Mouse (Mus musculus) CD4-positive, CD25-positive, alpha-beta regulatory T cell, adult 2 months (primary cell): ENCODE results near the gene Synpo2l.
"Not testable (repeated sequence)": the region's sequence is repeated elsewhere in the genome, so short reads cannot be mapped to it uniquely, and the experiment has no call there.

Source experiments
- DNase-seq: peaks from one replicate; pipeline ENCODE4 v3.0.0-alpha.2; 2012; ENCODE audit warnings: low read depth, low spot score

Synpo2l gene

DNA sequence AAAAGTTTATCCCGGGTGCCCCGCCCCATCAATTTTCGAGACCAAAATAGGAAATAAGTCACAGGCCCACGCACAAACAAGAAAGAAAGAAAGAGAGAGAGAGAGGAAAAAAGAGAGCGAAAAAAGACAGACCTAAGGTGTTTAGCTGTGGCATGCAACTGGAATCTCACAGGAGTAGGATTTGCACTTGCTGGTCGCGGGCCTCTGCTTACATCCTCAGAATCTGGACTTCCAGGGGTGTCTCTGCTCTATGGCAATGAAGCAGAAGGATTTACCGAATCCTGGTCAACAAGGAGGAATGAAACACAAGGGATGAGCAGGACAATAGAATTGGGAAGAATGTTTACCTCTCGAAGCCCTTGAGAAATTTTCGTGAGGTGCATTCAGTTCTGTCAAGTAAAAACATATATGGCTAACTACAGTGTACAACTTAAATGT, 26.7 kb downstream of the Synpo2l start:
- DNase-seq: no peak

DNA sequence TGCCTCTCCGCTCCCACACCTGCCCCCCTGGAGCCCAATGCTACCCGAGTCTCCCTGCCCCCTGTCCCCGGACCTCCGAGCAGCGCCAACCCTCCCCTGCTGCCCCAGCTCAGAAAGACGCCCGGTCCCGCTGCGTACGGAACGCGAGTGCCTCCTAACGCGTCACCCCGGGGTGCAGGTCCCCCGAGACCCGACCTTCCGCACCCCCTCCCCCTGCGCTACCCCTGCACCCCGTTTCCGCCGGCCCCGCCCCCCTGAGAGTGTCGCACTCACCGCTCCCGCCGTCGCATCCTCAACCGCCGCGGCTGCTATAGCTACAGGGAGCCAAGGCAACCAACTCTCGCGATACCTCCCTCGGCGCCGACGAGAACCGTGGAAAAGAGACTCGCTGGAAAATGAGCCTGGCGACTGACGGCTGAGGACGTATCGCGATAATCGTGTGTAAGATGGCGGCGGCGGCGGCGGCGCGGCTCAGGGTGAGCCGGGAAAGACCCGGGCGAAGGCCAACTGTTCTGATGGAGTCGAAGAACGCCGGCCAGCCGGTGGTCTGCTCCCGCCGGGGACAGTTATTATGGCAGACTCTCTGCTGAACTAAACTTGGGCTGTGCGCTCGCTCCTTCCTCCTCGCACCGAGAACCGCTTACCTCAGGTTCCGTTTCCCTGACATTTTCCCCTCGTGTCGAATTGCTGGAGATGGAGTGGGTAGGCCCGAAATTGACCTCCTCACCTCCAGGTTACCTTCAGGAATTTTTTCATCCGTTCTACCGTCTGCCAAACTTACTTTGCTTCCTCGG, 27.3 kb downstream of the Synpo2l start, which contains the start of gene Usp54:
Gene Usp54, minus strand, starts transcription at position 420 of the 794 bp plus-strand sequence.
- DNase-seq: peak; percentile 100

DNA sequence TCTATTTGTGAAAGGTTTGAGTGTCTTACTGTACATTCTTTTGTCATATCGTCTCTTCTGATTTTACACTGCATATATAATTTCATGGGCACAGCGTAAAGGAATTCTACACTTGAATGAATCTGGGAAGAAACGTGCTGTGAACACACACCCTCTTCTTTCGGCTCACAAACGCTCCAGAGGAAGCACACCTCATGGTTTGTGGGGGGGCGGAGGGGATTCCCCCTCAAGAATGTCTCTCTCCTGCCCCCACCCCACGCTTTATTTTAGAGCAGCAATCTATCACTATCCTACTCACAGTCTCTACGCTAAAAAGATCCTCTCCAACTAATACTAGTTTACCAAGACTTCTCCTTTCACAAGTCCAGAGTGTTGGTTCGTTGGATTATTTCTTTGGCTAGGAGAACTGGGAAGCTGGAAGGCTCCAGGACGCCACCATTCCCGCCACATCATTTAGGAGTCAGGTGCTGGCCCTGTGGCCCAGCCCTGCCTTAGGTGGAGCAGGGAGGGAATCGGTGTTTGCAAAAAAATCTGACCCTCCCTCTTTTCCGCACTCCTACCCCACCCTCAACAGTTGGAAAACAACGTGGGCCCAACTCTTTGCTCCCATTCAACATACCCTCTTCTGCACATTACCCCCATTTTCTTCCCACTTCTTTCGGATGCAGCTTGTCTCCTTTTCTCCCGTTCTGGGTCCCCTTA, 28.1 kb downstream of the Synpo2l start:
- DNase-seq: peak; percentile 79

DNA sequence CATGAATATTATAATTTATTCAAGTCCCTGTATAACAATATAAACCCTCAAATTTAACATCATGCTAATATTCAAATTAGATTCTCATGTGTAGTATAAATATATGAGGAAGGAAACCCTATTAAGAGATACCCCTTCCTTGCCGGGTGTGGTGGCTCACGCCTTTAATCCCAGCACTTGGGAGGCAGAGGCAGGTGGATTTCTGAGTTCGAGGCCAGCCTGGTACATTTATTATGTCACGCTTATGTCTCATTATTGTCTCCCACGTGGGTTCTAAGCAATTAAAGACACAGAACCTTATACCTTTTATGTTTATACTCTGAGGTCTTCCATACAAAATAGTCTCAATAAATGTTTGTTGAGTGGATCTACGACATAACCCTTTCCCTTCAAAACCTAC, 29.5 kb downstream of the Synpo2l start:
- no peak for DNase-seq

DNA sequence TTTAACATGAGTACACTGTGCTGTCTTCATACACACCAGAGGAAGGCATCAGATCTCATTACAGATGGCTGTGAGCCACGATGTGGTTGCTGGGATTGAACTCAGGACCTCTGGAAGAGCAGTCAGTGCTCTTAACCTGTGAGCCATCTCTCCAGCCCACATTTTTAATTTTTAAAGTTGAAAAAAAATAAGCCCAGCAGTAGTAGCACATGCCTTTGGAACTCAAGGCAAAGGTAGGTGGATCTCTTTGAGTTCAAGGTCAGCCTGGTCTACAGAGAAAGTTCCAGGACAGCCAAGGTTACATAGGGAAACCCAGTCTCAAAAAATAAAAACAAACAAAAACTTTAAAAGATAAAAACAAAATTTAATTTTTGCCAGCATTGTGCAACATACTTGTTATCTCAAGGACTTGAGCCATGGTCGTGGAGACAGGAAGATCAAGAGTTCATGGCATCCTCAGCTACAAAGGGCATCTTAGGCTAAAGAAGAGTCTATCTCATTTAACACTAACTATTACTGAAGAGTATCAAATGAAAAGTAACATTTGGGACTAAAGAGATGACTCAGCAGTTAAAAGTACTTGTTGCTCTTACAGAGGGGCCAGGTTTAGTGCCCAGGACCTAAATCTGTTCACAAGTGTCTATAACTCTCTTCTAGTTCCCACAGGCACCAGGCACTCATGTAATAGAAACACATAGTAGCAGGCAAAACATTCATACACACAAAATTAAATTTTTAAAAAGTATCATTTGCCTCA, 30.2 kb downstream of the Synpo2l start:
- DNase-seq: no peak

DNA sequence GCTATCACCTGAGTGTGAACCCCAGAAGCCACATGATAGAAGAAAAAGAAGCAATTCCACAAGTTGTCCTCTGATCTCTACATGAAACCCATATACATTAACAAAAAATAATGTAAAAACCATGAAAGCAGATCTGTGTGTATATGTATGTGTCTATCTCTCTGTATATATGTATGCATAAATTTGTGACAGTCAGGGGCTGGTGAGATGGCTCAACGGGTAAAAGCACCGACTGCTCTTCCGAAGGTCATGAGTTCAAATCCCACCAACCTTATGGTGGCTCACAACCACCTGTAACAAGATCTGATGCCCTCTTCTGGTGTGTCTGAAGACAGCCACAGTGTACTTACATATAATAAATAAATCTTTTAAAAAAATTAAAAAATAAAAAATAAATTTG, 31.2 kb downstream of the Synpo2l start:
- DNase-seq: not testable (repeated sequence)

DNA sequence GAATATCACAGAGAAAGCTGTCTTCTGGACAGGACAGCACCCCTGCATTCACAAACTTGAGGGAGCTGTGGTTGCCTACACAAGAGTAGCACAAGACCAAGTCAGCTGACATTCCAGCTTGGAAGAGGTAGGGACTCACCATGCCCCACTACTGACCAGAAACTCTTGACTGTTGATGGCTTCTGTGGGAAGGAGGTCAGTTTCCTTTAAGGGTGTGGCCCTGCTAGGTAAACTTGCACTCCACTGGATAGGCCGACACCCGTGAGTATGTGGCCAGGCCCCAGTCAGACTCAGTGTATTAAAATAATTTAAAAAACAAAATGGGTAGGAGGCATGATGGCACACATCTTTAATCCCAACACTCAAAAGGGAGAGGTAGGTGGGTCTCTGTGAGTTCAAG, 32.6 kb downstream of the Synpo2l start:
- no peak for DNase-seq

DNA sequence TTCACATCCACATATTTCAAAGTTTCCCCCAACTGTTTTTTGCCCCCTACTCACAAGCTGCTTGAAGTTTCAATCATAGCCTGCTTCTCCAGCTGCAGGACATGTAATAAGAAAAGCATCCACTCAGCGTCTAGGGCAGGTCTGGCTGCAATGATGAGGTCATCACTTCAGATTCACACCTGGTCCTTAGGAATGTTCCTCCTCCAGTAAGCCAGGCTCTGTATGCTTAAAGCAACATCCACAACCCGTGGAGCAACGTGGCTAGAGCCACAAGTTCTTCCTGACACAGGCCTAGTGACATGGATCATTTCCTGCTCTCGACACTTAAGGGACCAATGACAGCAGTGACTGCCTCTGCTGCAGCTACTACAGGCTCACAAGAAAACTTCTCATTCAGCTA, 36.9 kb downstream of the Synpo2l start:
- no peak for DNase-seq

DNA sequence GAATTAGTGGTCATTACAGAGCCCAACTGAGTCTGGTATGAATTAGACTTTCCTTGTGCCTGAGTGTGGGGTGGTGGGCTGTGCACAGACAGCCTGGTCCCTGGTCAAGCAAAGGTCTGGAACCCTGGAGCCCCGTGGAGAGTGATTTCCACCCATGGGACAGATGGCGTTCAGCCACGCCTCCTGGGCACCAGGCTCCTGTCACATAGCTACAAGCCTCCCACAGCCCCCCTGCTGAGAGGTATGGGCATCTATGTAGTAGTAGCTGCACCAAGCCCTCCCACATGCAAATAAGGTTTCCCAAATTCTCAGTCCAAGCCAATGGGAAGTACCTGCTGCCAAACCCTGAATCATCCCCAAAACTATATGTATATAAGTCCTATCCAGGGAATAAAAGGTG, 41.2 kb downstream of the Synpo2l start:
- no peak for DNase-seq

DNA sequence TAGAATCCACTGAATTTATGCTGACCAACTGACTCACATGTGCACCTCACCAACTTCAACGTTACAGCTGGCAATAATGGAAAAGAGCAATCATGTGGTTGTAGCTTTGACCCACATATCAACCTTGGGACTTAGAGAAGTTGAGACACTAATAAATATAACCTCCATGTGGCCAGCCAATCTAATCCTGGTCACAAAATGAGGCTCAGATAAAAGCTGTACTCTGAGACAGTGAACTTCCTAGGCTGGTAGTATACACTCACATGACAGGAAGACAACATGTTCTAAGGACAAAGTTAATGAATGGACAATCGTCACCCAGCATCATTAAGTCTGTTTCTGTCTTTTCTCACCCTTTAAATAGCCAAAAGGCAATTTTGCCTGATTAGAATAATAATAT, 41.7 kb downstream of the Synpo2l start:
- no peak for DNase-seq

DNA sequence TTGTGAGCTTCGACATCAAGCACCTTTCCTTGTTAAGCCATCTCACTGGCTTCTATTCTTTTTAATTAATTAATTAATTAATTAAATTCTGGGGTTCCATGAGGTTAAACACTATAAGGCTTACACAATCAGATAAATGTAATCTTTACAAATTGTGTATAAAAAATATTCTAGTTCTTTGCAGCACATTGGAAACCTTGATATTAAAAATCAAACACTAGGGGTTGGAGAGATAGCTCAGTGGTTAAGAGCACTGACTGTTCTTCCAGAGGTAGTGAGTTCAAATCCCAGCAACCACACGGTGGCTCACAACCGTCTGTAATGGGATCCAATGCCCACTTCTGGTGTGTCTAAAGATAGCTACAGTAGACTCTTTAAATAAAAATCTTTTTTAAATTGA, 45.2 kb downstream of the Synpo2l start:
- no peak for DNase-seq

DNA sequence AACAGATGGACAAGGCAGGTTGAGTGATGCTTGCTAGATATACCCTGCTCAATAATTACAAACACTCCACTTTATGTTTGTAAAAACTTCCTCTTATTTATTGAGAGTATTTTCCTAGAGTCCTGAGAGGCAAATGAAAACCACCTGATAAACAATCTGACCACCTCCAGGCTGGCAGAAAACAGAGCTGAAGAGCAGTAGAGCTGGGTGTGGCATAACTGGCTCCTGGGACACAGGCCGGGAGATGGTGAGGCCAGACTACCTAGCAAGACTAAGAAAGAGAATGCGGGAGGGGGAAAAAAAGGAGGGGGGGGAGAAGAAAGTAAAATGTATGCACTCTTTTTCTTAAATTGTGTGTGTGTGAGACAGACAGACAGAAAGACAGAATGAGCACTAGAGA, 45.7 kb downstream of the Synpo2l start:
- DNase-seq: no peak

DNA sequence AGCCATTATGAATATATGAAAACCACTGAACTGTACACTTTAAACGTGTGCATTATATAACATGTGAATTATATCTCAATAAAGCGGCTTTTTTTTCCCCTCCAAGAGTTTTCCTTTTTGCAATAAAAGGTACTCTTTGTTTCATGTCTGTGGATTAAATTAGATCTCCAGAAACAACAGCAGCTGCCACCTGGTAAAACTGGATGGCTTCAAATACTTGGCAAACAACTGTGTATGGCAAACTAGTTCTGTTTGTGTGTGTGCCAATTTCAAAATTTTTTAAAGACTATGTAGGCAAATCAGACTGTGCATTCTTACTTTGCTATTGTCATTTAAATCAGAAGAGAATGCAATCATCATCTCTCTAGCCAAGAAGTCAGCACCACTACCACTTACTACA, 46.3 kb downstream of the Synpo2l start:
- DNase-seq: no peak

DNA sequence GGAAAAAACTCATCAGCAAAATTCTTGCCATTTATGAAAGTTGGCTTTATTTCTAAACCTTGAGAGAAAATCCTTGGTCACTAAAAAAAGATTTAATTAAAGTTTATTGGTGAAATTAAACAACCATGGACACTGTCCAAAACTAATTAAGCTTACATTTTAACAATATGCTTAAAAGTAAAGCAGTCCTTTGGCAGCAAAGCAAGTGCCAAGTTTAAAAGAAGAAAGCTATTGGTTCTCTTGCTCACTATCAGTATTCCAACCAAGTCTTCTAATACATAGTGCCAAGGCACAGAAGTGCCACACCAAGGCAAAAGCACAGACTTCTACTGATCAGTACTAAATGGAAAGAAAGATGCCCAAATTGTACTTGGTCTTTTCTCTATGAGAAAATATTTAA, 49.0 kb downstream of the Synpo2l start:
- DNase-seq: no peak

DNA sequence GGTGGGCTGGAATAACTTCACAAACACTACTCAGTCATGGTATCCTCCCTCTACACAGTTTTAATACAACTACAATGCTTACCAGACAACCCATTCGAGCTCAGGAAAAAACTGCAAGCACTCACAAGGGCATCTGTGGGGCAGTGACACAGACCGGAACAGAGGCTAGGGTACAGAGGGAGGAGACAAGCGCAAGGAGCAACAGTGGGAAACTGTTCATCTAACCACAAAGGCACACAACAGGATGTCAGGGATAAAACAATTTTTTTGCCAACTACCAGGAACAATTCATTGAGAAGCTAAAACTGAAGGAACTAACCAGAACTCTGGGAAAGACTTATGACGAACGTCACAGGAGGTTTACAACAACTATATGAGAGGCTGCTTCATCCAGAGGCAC, 49.9 kb downstream of the Synpo2l start:
- no peak for DNase-seq

DNA sequence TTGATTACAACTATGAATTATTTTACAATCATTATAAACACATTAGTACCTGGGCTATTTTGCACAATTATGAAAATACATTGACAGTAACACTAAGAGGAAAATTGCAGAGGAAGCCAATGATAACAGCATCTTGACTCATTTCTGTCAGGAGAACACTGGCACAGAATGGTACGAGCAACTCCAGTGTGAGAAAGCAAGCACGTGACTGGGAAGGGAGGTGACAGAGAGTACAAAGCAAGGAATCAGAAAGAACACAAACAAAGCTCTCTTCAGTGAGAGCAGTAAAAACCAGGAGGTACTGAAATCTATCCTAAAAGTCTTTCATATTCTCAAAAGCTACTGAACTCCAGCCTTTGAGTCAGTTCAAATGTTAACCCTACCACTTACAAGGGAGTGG, 51.7 kb downstream of the Synpo2l start:
- DNase-seq: no peak

DNA sequence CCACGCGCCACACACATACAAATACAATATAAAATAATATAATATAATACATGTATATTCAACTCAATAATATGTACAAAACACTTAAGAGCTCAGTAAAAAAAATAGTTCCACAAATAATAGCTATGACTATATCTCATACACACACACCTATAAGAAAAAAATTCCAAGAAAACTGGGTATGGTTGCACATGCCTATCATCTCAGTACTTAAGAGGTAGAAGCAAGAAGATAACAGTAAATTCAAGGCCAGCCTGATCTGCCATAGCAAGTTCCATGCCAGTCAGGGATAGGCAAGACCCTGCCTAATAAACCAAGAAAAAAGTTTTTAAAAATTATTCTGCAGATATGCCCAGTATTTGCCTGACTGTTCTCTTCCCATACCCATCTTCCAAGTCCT, 53.1 kb downstream of the Synpo2l start:
- DNase-seq: no peak

DNA sequence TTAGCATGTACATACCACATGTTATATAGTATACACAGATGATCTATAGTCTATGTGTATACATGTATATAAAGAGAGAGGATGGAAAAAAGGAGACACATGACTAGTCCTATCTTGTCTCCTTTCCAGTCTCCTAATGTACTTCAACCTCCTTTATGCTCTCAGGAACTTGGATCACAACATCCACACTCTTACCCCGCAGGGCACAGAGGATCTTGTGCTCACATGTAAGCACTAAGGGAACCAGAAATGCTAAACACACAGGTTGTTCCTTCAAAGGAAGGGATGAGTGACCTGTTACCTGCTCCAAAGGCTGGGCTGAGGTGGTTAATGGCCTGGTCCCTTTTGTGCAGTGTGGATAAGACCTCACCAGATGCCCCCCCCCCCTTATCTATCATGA, 55.3 kb downstream of the Synpo2l start:
- DNase-seq: no peak

DNA sequence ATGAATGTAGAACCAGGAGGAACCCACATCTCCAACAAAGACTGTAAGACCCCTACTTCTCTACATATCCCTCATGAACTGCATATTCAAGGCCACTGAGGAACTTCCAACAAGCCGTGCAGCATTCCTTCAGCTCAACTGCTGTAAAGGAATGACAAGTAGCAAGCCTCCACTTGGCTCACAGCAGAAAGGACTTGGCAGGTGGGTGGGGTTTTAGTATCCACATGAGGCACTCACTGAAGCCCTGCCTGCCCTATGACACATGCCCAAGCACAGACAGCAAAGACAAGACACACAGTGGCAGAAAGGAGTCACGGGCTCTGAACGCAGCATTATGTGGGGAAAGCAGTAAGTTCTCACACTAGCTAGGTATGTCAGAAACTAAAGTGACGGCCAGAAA, 58.0 kb downstream of the Synpo2l start:
- no peak for DNase-seq

DNA sequence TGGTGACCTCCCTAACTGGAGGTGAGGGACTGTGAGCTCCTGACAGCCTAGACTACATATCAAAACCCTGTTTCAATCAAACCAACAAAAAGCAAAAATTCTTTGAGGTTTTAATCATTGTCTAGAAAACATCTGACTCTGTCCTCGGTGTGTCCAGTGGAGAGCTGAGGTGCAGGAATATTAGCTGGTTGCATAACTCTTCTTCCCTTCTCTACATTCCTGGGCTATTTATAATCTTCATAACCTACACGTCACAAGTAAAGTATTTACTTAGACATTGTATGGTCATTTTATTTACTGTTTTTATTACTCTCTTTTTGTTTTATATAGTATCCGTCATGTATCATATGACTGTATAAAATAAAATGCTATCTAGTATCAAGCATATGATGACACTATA, 58.6 kb downstream of the Synpo2l start:
- DNase-seq: no peak
